Mouse (Mus musculus) colon, adult 2 months (tissue): Measurements from ENCODE around the gene Ogfod3. TPM values are rescaled to one million over a fixed set of nuclear protein-coding genes. Genes with fewer than 3 reads are reported as not detected.

Source experiments
- polyA plus RNA-seq: library from polyadenylated mRNA; depleted of rRNA; stranded (reverse); fragments of >200 nt; gene quantifications from 2 replicates; pipeline ENCODE4 v1.2.3, GENCODE M21; 2012; rRNA removed

The Ogfod3 gene
- 17.2 and 18.7 TPM in 2 replicates for polyA plus RNA-seq

DNA sequence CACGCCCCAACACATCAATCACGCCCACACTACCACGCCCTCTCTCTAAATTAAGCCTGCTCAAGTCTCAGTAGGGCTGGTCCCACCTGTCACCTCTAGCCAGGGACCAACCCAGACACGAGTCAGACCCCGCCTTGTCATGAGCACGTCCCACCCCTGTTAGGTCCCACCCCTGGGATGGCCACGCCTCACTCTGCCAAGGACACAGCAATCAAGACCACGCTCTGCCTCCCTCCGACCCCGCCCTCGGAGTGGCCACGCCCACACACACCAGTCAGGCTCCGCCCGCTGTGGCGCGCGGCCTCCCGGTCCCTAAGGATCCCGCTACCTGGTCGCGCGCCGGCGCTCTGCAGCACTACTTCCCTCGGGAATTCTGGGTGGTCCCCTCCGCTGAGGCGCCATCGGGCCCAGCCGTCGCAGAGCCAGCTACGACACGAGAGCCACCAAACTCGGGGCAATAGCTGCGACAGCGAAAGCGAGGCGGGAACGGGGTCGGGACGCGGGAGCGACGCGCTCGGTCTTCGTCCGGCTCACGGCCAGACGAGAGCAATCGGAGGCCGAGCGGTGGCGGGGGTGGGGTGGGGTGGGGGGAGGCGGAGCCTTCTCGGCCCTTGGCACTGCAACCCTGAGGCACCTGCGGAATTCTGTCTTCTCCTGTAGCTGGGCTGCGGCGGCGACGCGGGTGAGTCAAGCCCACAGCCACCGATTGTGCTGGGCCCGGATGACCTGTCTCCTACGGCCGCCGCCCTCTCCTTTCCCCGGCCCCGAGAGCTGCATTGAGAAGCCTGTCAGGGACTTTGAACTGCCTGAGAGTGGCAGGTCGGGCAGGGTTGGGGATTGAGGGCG, at the start of gene Ogfod3, which contains the start of gene Hexdc:
Gene Ogfod3, minus strand, starts transcription at position 551 of the 846 bp plus-strand sequence.
Gene Hexdc, plus strand, starts transcription at position 273 of the 846 bp plus-strand sequence.

DNA sequence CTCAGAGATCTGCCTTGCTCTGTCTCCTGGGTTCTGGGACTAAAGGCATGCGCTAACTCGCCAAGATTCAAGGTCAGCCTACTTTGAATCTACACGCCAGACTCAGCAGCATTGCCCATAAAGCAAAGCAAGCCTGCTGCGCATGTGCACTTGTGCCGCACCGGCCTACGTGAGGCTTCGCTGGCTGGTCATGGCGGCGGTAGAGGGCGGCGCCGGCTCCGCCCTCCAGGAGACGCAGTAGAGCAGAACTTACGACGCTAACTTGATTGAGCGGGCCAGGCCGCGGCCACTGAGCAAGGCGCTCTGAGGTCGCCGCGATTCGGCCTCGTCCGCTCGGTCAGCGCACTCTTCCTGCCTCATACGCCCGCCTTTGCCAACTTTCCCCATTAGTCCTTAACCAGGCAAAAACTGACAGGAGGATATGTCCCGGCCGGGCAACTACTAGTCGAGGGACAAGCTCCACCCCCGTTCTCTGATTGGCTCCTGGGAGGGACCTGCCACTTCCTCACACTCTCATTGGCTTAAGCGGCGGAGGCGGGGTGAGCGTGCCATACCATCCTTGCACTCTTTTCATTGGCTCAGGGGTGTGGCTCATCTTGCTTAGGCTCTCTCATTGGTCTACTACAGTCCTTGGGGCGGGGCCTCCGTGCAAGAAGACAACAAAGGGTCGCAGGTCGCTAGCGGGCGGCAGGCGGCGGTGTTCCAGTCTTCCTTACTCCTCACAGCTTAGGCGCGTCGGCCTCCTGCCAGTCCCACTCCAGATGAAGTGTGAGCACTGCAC, 32.2 kb upstream of the Ogfod3 start, which contains the start of gene Narf:
Gene Narf, plus strand, starts transcription at position 690 of the 781 bp plus-strand sequence.

DNA sequence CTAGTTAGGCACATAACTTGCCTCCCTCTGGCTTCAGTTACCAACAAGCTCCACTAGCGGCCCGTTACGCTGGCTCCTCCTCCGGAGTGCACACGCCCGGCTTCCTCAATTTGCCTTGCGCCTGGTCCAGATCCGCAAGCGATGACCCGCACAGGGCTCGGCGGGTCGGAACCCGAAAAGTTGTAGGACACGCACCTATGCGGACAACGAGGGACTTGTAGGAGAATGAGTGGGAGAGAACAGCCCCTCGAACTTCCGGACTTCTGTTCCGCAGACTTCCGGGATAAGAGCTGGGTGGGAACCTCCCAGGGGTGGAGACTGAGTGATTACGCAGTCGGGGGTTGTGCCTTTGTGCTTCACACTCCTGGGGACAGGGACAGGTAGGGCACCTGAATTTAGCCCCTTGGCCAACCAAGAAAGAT, 24.5 kb upstream of the Ogfod3 start, which contains the start of gene Cybc1:
Gene Cybc1, minus strand, starts transcription at position 305 of the 422 bp plus-strand sequence.

DNA sequence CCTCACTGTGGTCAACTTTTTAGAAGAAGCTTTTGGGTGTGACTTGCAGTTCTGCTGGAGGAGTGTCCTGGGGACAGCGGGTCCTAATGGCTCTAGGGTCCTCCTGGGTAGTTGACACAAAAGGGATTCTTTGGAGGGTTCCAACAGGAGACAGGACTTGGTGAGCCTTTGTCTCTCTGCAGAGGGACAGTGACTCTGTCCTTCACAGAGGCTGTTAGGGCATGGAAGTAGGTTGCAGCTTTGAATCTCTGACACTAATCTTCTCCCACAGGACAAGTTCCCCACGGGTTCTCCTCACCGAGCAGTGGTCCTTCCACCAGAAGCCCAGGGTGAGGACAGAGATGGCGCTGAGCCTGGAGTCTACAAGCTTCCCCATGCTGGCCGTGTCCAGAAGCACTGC, 44.5 kb downstream of the Ogfod3 start, which contains the start of gene Uts2r:
Gene Uts2r, plus strand, starts transcription at position 301 of the 400 bp plus-strand sequence.

DNA sequence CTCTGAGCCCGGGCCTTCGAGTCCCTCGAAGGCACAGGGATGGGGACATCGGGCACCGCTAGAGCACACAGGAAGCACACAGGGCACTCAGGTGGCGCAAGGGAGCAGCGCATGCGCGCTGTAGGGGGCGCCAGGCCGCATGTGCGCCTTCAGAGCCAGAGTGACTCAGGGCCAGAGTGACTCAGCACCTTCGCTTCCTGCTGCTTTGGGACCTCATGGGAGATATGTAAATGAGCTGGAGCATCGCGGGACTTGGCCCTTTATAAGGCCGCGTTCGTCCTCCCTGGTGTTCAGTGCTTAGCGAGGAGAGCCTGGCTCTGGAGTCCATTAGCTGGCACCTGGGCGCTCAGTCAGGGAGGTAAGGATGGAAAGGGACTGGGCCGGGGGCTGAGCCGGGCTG, 58.6 kb downstream of the Ogfod3 start, which contains the start of gene Tex19.1:
Gene Tex19.1, plus strand, starts transcription at position 279 of the 400 bp plus-strand sequence.

Other genes with a start within 250 kb of the Ogfod3 start
- gene Csnk1d, start 213.4 kb downstream of the Ogfod3 start, polyA plus RNA-seq: 67.9 and 71.9 TPM in 2 replicates
- 3.4 and 9.3 TPM in 2 replicates for gene Cd7, start 165.3 kb downstream of the Ogfod3 start, polyA plus RNA-seq
- gene Sectm1b, start 141.1 kb downstream of the Ogfod3 start, polyA plus RNA-seq: 131 and 155 TPM in 2 replicates
- 6.6 and 8.6 TPM in 2 replicates for gene Sectm1a, start 123.5 kb downstream of the Ogfod3 start, polyA plus RNA-seq
- gene Tex19.2, start 86.0 kb downstream of the Ogfod3 start, polyA plus RNA-seq: not detected in 2 replicates
- gene Tex19.1, start 58.6 kb downstream of the Ogfod3 start, polyA plus RNA-seq: 0.28 and 0.31 TPM in 2 replicates
- gene Uts2r, start 44.4 kb downstream of the Ogfod3 start, polyA plus RNA-seq: 0.06 TPM in 1 of 2 replicates, not detected in the other
- 24.1 and 29.5 TPM in 2 replicates for gene Hexdc, start 278 bp downstream of the Ogfod3 start, polyA plus RNA-seq
- gene Cybc1, start 24.6 kb upstream of the Ogfod3 start, polyA plus RNA-seq: 24.8 and 30.0 TPM in 2 replicates
- 34.3 and 40.5 TPM in 2 replicates for gene Narf, start 32.5 kb upstream of the Ogfod3 start, polyA plus RNA-seq
- gene Foxk2, start 55.3 kb upstream of the Ogfod3 start, polyA plus RNA-seq: 40.6 and 40.9 TPM in 2 replicates
- 34.1 and 34.3 TPM in 2 replicates for gene Wdr45b, start 149.7 kb upstream of the Ogfod3 start, polyA plus RNA-seq
- gene Rab40b, start 183.5 kb upstream of the Ogfod3 start, polyA plus RNA-seq: 1.2 and 2.7 TPM in 2 replicates
- 3.4 and 3.5 TPM in 2 replicates for gene Fn3krp, start 216.7 kb upstream of the Ogfod3 start, polyA plus RNA-seq
- gene Fn3k, start 230.2 kb upstream of the Ogfod3 start, polyA plus RNA-seq: 0.85 and 1.2 TPM in 2 replicates
- 58.3 and 63.6 TPM in 2 replicates for gene Tbcd, start 247.2 kb upstream of the Ogfod3 start, polyA plus RNA-seq